7 mouse cellular contexts compared by ENCODE assay signal in genomic region chr10:20149121-20149834, GRCm38 (mm10). TPM values are rescaled to one million over a fixed set of nuclear protein-coding genes. Genes with fewer than 3 reads are reported as not detected.
A peak's percentile ranks its signal among the peaks of the same experiment; 100 is the strongest.
DNase-seq lines count a peak whose midpoint lies in the region; ATAC-seq lines count a peak whose summit lies in the region.

No protein-coding gene starts in this region.

- DNase-seq in adrenal gland, adult 18-20 months (ENCODE audit: low spot score in 2 of 2), result peak; percentile 52 to 59
- DNase-seq in cerebellum, postnatal 14 days, result peak; percentile 70 to 76
- DNase-seq in frontal cortex, postnatal 25 days (ENCODE audit: low spot score in 2 of 2), result peak; percentile 31 to 50
- peak; percentile 60 to 66 for DNase-seq in layer of hippocampus, postnatal 36 days
- DNase-seq in retina, postnatal 1 day, result peak; percentile 66

- H3K9ac ChIP-seq in hindbrain, embryonic 13.5 days, result peak overlapping the region; percentile 71

- H3K27ac ChIP-seq in hindbrain, embryonic 13.5 days, result peak overlapping the region; percentile 18; the same call in 1 of the 2 replicates
- H3K27ac ChIP-seq in macrophage, result no peak overlapping the region

- peak overlapping the region; percentile 93 for H3K4me2 ChIP-seq in hindbrain, embryonic 13.5 days

- peaks cover 59% of the 10 kb centered on the region for H3K27me3 ChIP-seq in hindbrain, embryonic 13.5 days

- H3K9me3 ChIP-seq in hindbrain, embryonic 13.5 days, result no peaks in the 10 kb centered on the region

- peak overlapping the region; percentile 71 for H3K4me3 ChIP-seq in hindbrain, embryonic 13.5 days
- H3K4me3 ChIP-seq in macrophage (ENCODE audit: inconsistent target), result peak overlapping the region; percentile 17; the same call in 1 of the 2 replicates

- WGBS in hindbrain, embryonic 13.5 days, result 1% methylated on average over 46 of the region's 74 CpGs
- 1% methylated on average over 51 of the region's 74 CpGs for WGBS in macrophage (ENCODE audit: missing documents)

- peaks cover 23% of the 10 kb centered on the region for H3K4me1 ChIP-seq in hindbrain, embryonic 13.5 days (replicated peaks)

- no peaks in the 10 kb centered on the region for H3K36me3 ChIP-seq in hindbrain, embryonic 13.5 days
- no peaks in the 10 kb centered on the region for H3K36me3 ChIP-seq in macrophage (ENCODE audit: inconsistent target)

- no peaks in the 10 kb centered on the region for H3K79me2 ChIP-seq in macrophage (ENCODE audit: inconsistent target)

- ATAC-seq in hindbrain, embryonic 13.5 days (ENCODE audit: low FRiP score), result peak; percentile 81

RNA-seq across cellular contexts. Expression of gene Map7, which starts 1.0 kb away (rescaled TPM):
- 10 to 100 TPM; 17.6 to 20.6 TPM for total RNA-seq in adrenal gland, adult 18-20 months (2021)
- 10.3 and 10.6 TPM in 2 replicates for polyA plus RNA-seq in hindbrain, embryonic 13.5 days (2015; fragmentation: Nextera tagmentation; extraction: Ambion mirVana)
- 100 to 1,000 TPM; 104 to 121 TPM for total RNA-seq in layer of hippocampus, postnatal 36 days (2021)
- total RNA-seq in macrophage (2018; cell fraction: chromatin; rRNA removed), result 10 to 100 TPM in 13 of 26 experiments, 1 to 10 TPM in 12, under 1 TPM in 1; 0.40 to 57.8 (median 8.3) TPM
- total RNA-seq in macrophage (2018; cell fraction: cytosol; rRNA removed), result 1 to 10 TPM in 13 of 26 experiments, under 1 TPM in 13; 0.18 to 3.9 (median 1.5) TPM
- total RNA-seq in macrophage (2018; cell fraction: nucleus; rRNA removed), result 10 to 100 TPM in 4 of 26 experiments, 1 to 10 TPM in 12, under 1 TPM in 10; 0.22 to 32.6 (median 3.8) TPM
- polyA plus RNA-seq in macrophage (2018), result 0.91 to 2.8 TPM (median 2.7 TPM) in 3 replicates

Comparison
In these comparisons a context has a peak if more than half of its experiments do, and no peak if none do; other contexts are left out.
1. RNA of gene Map7, which starts 1.0 kb away (total RNA-seq): 104 to 121 TPM in layer of hippocampus, postnatal 36 days; 17.6 to 20.6 TPM in adrenal gland, adult 18-20 months; every median in the first group is over 4 times any median in the second.
2. Peak in every context shown above with its lines, with median percentiles within 50 percentile points of each other: DNase-seq.